Mouse (Mus musculus) gastrocnemius, adult 2 months (tissue): Measurements from ENCODE around the gene Elmo1. TPM values are rescaled to one million over a fixed set of nuclear protein-coding genes. Genes with fewer than 3 reads are reported as not detected.

Source experiments
- DNase-seq: peaks from one replicate; pipeline ENCODE4 v3.0.0; 2022
- H3K27ac ChIP-seq: fragments of 200-600 bp; 2 replicates; pipeline ENCODE4 v1.8.1; 2022; ENCODE audit warnings: mild to moderate bottlenecking
- H3K4me3 ChIP-seq: fragments of 200-600 bp; 2 replicates; pipeline ENCODE4 v1.8.1; 2022; ENCODE audit warnings: mild to moderate bottlenecking, moderate library complexity
- CTCF ChIP-seq: fragments of 200-600 bp; IDR thresholded peaks from 2 replicates; pipeline ENCODE4 v1.8.1; 2022; ENCODE audit warnings: antibody characterized with exemption, mild to moderate bottlenecking, moderate library complexity
- intact Hi-C: fragments of 180-260 bp; cut with DNase I; formaldehyde crosslinking; loops from one replicate; pipeline ENCODE4 v1.15.1; 2025
- total RNA-seq, 2 experiments: library from RNA; stranded (reverse); gene quantifications; 2 replicates each; pipeline ENCODE4 v1.2.3; 2021

The Elmo1 gene
- total RNA-seq, 2 experiments from 2014 or later: 4.1 to 4.3 TPM

- intact Hi-C loops: no loop called here
- no peak overlapping the region for H3K27ac ChIP-seq
- no peak for DNase-seq
- no peak overlapping the region for H3K4me3 ChIP-seq
- TF ChIP-seq CTCF: no peak
Measured at GRCm38 (mm10) chr13:20151302-20151978, 61.0 kb downstream of the Elmo1 start.

DNA sequence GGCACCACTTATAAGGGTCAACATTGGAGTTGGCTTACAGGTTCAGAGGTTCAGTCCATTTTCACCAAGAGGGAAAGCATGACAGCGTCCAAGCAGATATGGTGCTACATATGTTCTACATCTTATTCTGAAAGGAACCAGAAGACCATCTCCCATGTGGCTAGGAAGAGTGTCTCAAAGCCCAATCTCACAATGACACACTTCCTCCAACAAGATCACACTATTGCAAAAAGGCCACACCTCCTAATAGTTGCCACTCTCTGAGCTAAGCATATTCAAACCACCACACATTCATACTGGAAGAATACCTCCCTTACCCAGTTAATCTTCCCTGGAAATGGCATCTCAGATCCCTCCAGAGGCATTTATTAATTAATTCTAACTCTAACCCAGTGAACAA, 66.7 kb downstream of the Elmo1 start:
- no peak for DNase-seq
- TF ChIP-seq CTCF: no peak
- intact Hi-C loops: no loop called here
- Histone ChIP-seq H3K27ac (no peak overlapping the region), H3K4me3 (no peak overlapping the region)

DNA sequence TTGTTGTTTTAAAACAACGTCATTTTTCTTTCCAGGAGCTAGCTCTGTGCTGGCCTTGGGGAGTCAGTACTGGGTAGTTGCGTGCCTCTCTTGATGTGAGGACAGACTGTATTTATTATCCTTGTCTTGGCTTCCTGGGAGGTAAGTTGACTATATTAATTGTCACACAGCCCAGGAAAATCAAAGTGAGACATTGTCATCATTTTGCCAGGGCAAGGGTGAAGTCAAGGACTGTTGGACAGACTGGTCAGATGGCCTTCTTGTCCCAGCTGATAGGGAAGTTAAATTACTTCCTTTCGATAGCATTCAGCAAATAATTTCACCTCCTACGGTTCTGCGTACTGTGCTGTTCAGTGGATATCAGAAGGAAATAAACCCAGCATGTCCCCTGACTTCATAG, 67.1 kb downstream of the Elmo1 start:
- Histone ChIP-seq H3K4me3 (no peak overlapping the region), H3K27ac (no peak overlapping the region)
- TF ChIP-seq CTCF: no peak
- intact Hi-C loops: no loop called here
- no peak for DNase-seq

- intact Hi-C loops: no loop called here
- Histone ChIP-seq H3K27ac (no peak overlapping the region), H3K4me3 (no peak overlapping the region)
- no peak for DNase-seq
- TF ChIP-seq CTCF: no peak
Measured at GRCm38 (mm10) chr13:20163339-20163954, 73.1 kb downstream of the Elmo1 start.

DNA sequence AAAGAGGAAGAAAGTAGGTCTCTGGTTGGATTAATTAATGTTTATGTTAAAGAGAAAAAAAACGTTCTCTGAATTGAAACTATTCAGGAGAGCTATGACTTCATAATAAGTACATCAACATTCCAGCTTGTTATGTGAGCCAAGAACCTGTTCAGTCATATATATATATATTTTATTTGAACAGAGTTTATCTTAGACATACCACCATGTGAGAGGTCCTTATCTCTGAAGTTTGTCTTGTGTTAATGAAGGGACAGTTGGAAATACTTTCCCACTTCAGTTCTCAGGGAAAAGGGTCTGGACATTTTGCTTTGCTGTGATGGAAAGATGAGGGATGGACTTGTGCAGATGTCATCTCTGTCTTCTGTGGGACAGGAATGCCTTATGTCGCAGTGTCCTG, 74.4 kb downstream of the Elmo1 start:
- TF ChIP-seq CTCF: no peak
- Histone ChIP-seq H3K27ac (no peak overlapping the region), H3K4me3 (no peak overlapping the region)
- no peak for DNase-seq
- intact Hi-C loops: no loop called here

DNA sequence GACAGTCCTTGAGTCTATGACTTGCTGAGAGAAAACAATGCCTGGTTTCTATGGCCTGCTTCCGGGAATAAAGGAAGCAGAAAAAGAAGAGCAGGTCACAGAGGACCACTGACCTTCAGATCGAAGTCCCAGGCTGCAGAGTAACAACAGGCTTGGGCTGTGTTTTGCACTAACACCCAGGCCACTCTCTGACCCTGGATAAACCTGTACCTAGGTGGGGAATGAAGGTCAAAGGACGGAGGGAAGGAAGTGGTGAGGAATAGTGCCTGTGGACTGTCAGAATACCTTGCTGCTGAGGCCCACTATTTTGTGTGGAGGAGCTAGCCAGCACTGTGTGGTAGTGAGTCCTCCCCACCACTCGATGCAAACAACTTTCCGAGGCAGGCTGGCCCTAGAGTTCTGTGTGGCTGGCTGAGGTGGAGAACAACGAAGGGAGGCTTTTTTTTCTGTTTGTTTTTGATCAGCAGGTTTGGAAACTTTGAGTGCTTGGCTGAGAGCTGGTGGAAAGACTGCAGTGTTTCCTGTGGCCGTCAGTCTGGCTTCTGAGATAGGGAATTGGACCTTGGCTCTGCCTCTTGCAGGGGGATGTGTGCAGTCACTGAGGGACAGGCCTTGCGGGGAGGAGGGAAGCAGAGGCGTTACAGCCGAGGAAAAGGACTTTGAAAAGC, 83.7 kb downstream of the Elmo1 start:
- peak; percentile 56 for DNase-seq
- intact Hi-C loops: no loop called here
- no peak overlapping the region for H3K4me3 ChIP-seq
- TF ChIP-seq CTCF: no peak
- H3K27ac ChIP-seq: peak overlapping the region; percentile 75

GRCm38 (mm10) chr13:20174655-20175280, 84.4 kb downstream of the Elmo1 start:
- no peak for TF ChIP-seq CTCF
- peak overlapping the region; percentile 75 for H3K27ac ChIP-seq
- intact Hi-C loops: no loop called here
- no peak overlapping the region for H3K4me3 ChIP-seq
- DNase-seq: no peak

DNA sequence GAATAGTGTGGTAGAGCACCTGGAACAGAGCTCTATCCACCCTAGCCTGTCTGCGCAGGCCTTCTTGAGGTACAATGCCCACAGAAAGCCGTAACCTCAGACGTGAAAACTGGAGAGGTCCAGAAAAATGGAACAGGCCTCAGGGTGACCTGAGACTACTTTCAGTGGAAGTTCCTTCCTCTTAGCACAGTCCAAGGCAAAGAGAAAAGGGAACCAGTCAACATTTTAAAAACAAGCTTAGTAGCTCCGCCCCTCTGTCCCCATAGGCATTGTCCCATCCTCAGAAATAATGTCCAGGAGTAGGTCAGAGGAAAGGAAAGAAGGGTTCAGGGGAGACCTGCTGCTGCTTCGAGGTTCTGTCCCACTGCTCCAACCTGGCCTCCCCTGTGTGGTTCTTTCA, 90.3 kb downstream of the Elmo1 start:
- intact Hi-C loops: loop anchor here (10.0 kb wide), 1 partner anchor 54 kb away; no protein-coding TSS in a partner anchor
- no peak for TF ChIP-seq CTCF
- H3K4me3 ChIP-seq: 0 out of 2 replicates have a peak overlapping the region, but pooled peaks have one; percentile 19
- H3K27ac ChIP-seq: peak overlapping the region; percentile 73
- no peak for DNase-seq

DNA sequence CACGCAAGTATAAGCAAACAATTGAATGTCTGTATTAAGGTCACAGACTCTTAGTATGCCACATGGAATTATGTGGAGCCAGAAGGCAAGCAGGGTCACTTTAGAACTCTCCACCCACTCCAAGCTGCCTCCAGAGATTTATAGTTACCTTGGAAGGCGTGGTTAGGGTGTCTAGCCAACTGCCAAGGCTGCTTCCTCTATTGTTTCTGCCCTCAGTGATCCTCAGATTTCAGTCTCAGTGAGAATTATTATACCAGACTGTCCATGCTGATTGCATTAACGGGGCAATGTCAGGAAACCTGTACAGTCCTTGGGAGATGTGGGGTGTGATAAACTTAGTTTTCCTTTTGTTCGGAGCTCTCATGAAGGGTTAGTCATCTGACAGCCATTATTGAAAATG, 90.9 kb downstream of the Elmo1 start:
- H3K27ac ChIP-seq: peak overlapping the region; percentile 73
- H3K4me3 ChIP-seq: no peak overlapping the region
- TF ChIP-seq CTCF: no peak
- intact Hi-C loops: loop anchor here (10.0 kb wide), 1 partner anchor 53 kb away; no protein-coding TSS in a partner anchor
- peak; percentile 26 for DNase-seq

DNA sequence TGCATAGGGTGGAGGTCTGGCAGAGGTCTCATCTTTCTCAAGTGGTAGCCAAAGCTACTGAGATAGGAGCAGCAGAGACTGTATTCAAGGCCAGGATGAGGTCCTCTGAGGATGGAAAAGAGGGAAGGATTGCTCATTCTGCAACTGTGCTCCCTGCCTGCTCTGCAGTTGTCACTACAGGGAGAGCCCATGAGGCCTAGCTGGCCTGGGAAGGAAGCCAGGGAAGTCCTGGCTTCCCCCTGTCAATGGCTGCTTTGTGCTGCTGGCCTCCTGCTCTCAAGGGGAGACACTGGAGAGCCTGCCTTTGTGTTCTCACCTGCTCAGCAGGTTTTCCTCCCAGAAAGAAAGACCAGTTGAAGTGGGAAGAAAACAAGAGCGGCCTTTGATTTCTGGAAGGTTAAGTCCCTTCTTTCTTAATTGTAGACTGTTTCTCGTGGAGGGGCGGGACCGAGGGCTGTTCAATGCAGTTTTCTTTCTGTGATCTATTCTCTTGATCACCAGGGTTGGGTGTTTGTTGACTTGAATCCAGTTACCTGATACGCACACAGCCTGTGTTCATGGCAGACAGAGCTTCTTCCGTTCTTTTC, 91.9 kb downstream of the Elmo1 start:
- Histone ChIP-seq H3K27ac (peak overlapping the region; percentile 73), H3K4me3 (no peak overlapping the region)
- TF ChIP-seq CTCF: no peak
- DNase-seq: peak; percentile 52
- intact Hi-C loops: loop anchor here (10.0 kb wide), 1 partner anchor 52 kb away; no protein-coding TSS in a partner anchor

DNA sequence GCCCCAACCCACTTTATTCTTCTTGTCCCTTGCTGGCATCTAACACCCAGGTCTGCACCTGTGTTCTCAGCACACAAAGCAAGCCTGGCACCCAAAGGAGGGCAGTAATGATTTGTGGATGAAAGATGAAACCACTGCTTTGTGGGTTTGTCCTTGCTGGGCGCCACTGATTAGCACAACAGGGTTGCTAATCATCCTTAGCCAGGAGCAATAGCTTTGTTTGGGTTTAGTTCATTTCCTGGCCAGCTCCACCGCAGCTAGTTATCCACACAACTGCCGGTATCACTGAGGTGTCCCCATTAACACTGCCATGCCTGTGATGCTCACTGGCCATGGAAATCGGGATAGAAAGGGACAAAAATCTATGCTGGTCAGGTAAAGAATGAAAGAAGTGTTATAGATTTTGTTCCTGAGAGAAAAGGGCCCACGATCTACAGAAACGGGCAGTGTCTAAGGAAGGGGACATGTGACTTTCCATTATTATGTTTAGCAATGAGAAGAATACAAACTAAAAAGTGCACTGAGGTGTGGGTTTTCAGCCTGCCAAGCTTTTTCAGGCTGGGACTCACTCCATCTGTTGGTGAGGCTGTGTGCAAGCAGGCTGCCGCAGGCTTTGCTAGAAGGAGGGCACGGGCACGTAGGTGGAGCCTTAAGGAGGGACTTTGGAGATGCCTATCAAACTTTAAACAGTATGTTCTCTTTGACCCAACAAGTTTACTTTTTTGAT, 93.3 kb downstream of the Elmo1 start:
- peak; percentile 40; the same call in 1 of the 2 replicates for TF ChIP-seq CTCF
- Histone ChIP-seq H3K27ac (peak overlapping the region; percentile 73), H3K4me3 (no peak overlapping the region)
- no peak for DNase-seq
- intact Hi-C loops: loop anchor here (10.0 kb wide), 1 partner anchor 51 kb away; no protein-coding TSS in a partner anchor
